Mouse (Mus musculus) midbrain, embryonic 15.5 days (tissue): ENCODE results near the gene Gtf2f2. TPM values are rescaled to one million over a fixed set of nuclear protein-coding genes. Genes with fewer than 3 reads are reported as not detected.
"Not testable (repeated sequence)": the region's sequence is repeated elsewhere in the genome, so short reads cannot be mapped to it uniquely, and the experiment has no call there.

Experiments
- ATAC-seq: fragments of 200-750 bp; cut with Nextera tagmentation; replicated peaks from 2 replicates; pipeline ENCODE4 v1.8.0; 2017; ENCODE audit warnings: moderate TSS enrichment
- H3K27ac ChIP-seq: fragments of 300-500 bp; sonication (generic); 2 replicates; pipeline ENCODE4 v1.5.1; 2015; ENCODE audit warnings: mild to moderate bottlenecking, inconsistent platforms
- H3K27me3 ChIP-seq: fragments of 300-500 bp; sonication (generic); replicated peaks from 2 replicates; pipeline ENCODE4 v1.6.1; 2015; ENCODE audit warnings: inconsistent platforms
- H3K36me3 ChIP-seq: fragments of 300-500 bp; sonication (generic); replicated peaks from 2 replicates; pipeline ENCODE4 v1.6.1; 2015; ENCODE audit warnings: inconsistent platforms
- H3K4me1 ChIP-seq: fragments of 300-500 bp; sonication (generic); 2 replicates; pipeline ENCODE4 v1.6.1; 2015; ENCODE audit warnings: inconsistent platforms
- H3K4me2 ChIP-seq: fragments of 300-500 bp; sonication (generic); 2 replicates; pipeline ENCODE4 v1.6.1; 2015; ENCODE audit warnings: inconsistent platforms, mild to moderate bottlenecking, moderate library complexity
- H3K4me3 ChIP-seq: fragments of 300-500 bp; sonication (generic); 2 replicates; pipeline ENCODE4 v1.5.1; 2015; ENCODE audit warnings: mild to moderate bottlenecking, inconsistent platforms
- H3K9ac ChIP-seq: fragments of 300-500 bp; sonication (generic); 2 replicates; pipeline ENCODE4 v1.6.1; 2015; ENCODE audit warnings: mild to moderate bottlenecking, inconsistent platforms
- H3K9me3 ChIP-seq: fragments of 300-500 bp; sonication (generic); 2 replicates; pipeline ENCODE4 v1.6.1; 2016; ENCODE audit warnings: inconsistent platforms
- WGBS: fragments of 180-500 bp; shearing (Covaris S2); methylation state at CpG from one replicate; pipeline ENCODE4 v1.1.7; 2015; ENCODE audit warnings: mixed read lengths; 5-methylcytosine and 5-hydroxymethylcytosine counted together
- polyA plus RNA-seq: library from polyadenylated mRNA; unstranded; fragments of >200 nt; fragmentation: Nextera tagmentation; extraction: Ambion mirVana; gene quantifications from 2 replicates; pipeline ENCODE4 v1.2.1, GENCODE M21; 2015

Gene Gtf2f2
- polyA plus RNA-seq, 1 experiment from 2014 or later: 35.0 TPM

- Histone ChIP-seq H3K27ac (0 out of 2 replicates have a peak overlapping the region, but pooled peaks have one; percentile 42), H3K4me1 (peaks cover 3% of the 10 kb centered on the region), H3K4me2 (no peak overlapping the region), H3K27me3 (no peaks in the 10 kb centered on the region), H3K9me3 (no peaks in the 10 kb centered on the region), H3K9ac (no peak overlapping the region), H3K4me3 (no peak overlapping the region), H3K36me3 (no peaks in the 10 kb centered on the region)
- no peak; the same call in 1 of the 2 replicates for ATAC-seq
- WGBS: 4% methylated on average over 4 of the region's 5 CpGs
Observed at GRCm38 (mm10) chr14:75871111-75871510, 139.6 kb downstream of the Gtf2f2 start.

- H3K36me3 ChIP-seq: no peaks in the 10 kb centered on the region
- WGBS: 22% methylated on average over 8 of the region's 10 CpGs
- no peaks in the 10 kb centered on the region for H3K27me3 ChIP-seq
- no peaks in the 10 kb centered on the region for H3K9me3 ChIP-seq
- peaks cover 2% of the 10 kb centered on the region for H3K4me1 ChIP-seq
- no peak overlapping the region for H3K9ac ChIP-seq
- ATAC-seq: peak; percentile 56; the same call in 1 of the 2 replicates
- 0 out of 2 replicates have a peak overlapping the region, but pooled peaks have one; percentile 13 for H3K4me3 ChIP-seq
- no peak overlapping the region for H3K27ac ChIP-seq
- H3K4me2 ChIP-seq: 0 out of 2 replicates have a peak overlapping the region, but pooled peaks have one; percentile 26
Observed at GRCm38 (mm10) chr14:75870631-75871030, 140.0 kb downstream of the Gtf2f2 start.

- 76% methylated on average over 14 of the region's 14 CpGs for WGBS
- ATAC-seq: 0 out of 2 replicates have a peak, but pooled peaks have one; percentile 29
- no peak overlapping the region for H3K9ac ChIP-seq
Observed at GRCm38 (mm10) chr14:75869769-75870363, 140.8 kb downstream of the Gtf2f2 start.

GRCm38 (mm10) chr14:75868028-75868427 is 142.6 kb downstream of the Gtf2f2 start:
- 66% methylated on average over 3 of the region's 3 CpGs for WGBS
- not testable (repeated sequence) for H3K27me3 ChIP-seq

More at GRCm38 (mm10) chr14:75869769-75870363, 140.8 kb downstream of the Gtf2f2 start:
- H3K4me2 ChIP-seq: no peak overlapping the region
- H3K27ac ChIP-seq: no peak overlapping the region
- H3K27me3 ChIP-seq: no peaks in the 10 kb centered on the region
- H3K36me3 ChIP-seq: no peaks in the 10 kb centered on the region
- no peaks in the 10 kb centered on the region for H3K9me3 ChIP-seq
- peaks cover 2% of the 10 kb centered on the region for H3K4me1 ChIP-seq
- no peak overlapping the region for H3K4me3 ChIP-seq

GRCm38 (mm10) chr14:75866706-75867333 is 143.8 kb downstream of the Gtf2f2 start:
- ATAC-seq: no peak
- H3K4me2 ChIP-seq: no peak overlapping the region
- 81% methylated on average over 9 of the region's 9 CpGs for WGBS
- H3K4me1 ChIP-seq: peaks cover 10% of the 10 kb centered on the region
- no peaks in the 10 kb centered on the region for H3K27me3 ChIP-seq
- H3K27ac ChIP-seq: no peak overlapping the region
- H3K36me3 ChIP-seq: no peaks in the 10 kb centered on the region
- no peaks in the 10 kb centered on the region for H3K9me3 ChIP-seq
- H3K4me3 ChIP-seq: no peak overlapping the region
- H3K9ac ChIP-seq: no peak overlapping the region

More at GRCm38 (mm10) chr14:75868028-75868427, 142.6 kb downstream of the Gtf2f2 start:
- H3K4me2 ChIP-seq, H3K4me3 ChIP-seq, H3K4me1 ChIP-seq, H3K27ac ChIP-seq, H3K36me3 ChIP-seq, H3K9me3 ChIP-seq, H3K9ac ChIP-seq, ATAC-seq: not testable (repeated sequence)

- H3K27me3 ChIP-seq: no peaks in the 10 kb centered on the region
- peak overlapping the region; percentile 34; the same call in 1 of the 2 replicates for H3K27ac ChIP-seq
- H3K36me3 ChIP-seq: no peaks in the 10 kb centered on the region
- WGBS: 7% methylated on average over 7 of the region's 7 CpGs
- no peak overlapping the region for H3K4me3 ChIP-seq
- H3K9ac ChIP-seq: no peak overlapping the region
- H3K9me3 ChIP-seq: no peaks in the 10 kb centered on the region
- peaks cover 7% of the 10 kb centered on the region for H3K4me1 ChIP-seq
- no peak overlapping the region for H3K4me2 ChIP-seq
- ATAC-seq: peak; percentile 65
Observed at GRCm38 (mm10) chr14:75863549-75864409, 146.9 kb downstream of the Gtf2f2 start.

GRCm38 (mm10) chr14:75862701-75863100 is 148.0 kb downstream of the Gtf2f2 start:
- ATAC-seq: no peak
- Histone ChIP-seq H3K9me3 (no peaks in the 10 kb centered on the region), H3K9ac (no peak overlapping the region), H3K4me1 (peaks cover 7% of the 10 kb centered on the region), H3K4me3 (no peak overlapping the region), H3K27me3 (no peaks in the 10 kb centered on the region), H3K27ac (no peak overlapping the region), H3K4me2 (no peak overlapping the region), H3K36me3 (no peaks in the 10 kb centered on the region)
- WGBS: 89% methylated on average over 6 of the region's 6 CpGs

GRCm38 (mm10) chr14:75859619-75860018 is 151.0 kb downstream of the Gtf2f2 start:
- Histone ChIP-seq H3K27ac (no peak overlapping the region), H3K9me3 (no peaks in the 10 kb centered on the region), H3K4me1 (peaks cover 7% of the 10 kb centered on the region), H3K9ac (no peak overlapping the region), H3K4me3 (no peak overlapping the region), H3K27me3 (no peaks in the 10 kb centered on the region), H3K4me2 (no peak overlapping the region), H3K36me3 (no peaks in the 10 kb centered on the region)
- ATAC-seq: no peak
- WGBS: 78% methylated on average over 2 of the region's 2 CpGs

- Histone ChIP-seq H3K4me1 (no peaks in the 10 kb centered on the region), H3K9me3 (no peaks in the 10 kb centered on the region), H3K4me2 (no peak overlapping the region), H3K36me3 (no peaks in the 10 kb centered on the region), H3K9ac (no peak overlapping the region), H3K4me3 (no peak overlapping the region), H3K27me3 (no peaks in the 10 kb centered on the region), H3K27ac (no peak overlapping the region)
- 78% methylated on average over 2 of the region's 2 CpGs for WGBS
- no peak for ATAC-seq
Observed at GRCm38 (mm10) chr14:75858181-75858580, 152.5 kb downstream of the Gtf2f2 start.

- H3K36me3 ChIP-seq: peaks cover 2% of the 10 kb centered on the region; the same call in 1 of the 2 replicates
- H3K4me2 ChIP-seq: no peak overlapping the region
- no peak overlapping the region for H3K4me3 ChIP-seq
- H3K27me3 ChIP-seq: no peaks in the 10 kb centered on the region
- H3K4me1 ChIP-seq: no peaks in the 10 kb centered on the region
- WGBS: 65% methylated on average over 17 of the region's 17 CpGs
- ATAC-seq: no peak
- H3K27ac ChIP-seq: no peak overlapping the region
- no peaks in the 10 kb centered on the region for H3K9me3 ChIP-seq
- no peak overlapping the region for H3K9ac ChIP-seq
Observed at GRCm38 (mm10) chr14:75855263-75855992, 155.2 kb downstream of the Gtf2f2 start.

- Histone ChIP-seq H3K4me2 (no peak overlapping the region), H3K9ac (no peak overlapping the region), H3K27me3 (no peaks in the 10 kb centered on the region), H3K4me1 (peaks cover 19% of the 10 kb centered on the region), H3K4me3 (no peak overlapping the region), H3K27ac (no peak overlapping the region), H3K9me3 (no peaks in the 10 kb centered on the region), H3K36me3 (peaks cover 32% of the 10 kb centered on the region)
- no peak for ATAC-seq
- WGBS: 95% methylated on average over 5 of the region's 5 CpGs
Observed at GRCm38 (mm10) chr14:75852016-75852415, 158.6 kb downstream of the Gtf2f2 start.
